8 mouse cellular contexts compared by ENCODE assay signal in genomic region chr13:111771232-111771631, GRCm38 (mm10). TPM values are rescaled to one million over a fixed set of nuclear protein-coding genes. Genes with fewer than 3 reads are reported as not detected.
A peak's percentile ranks its signal among the peaks of the same experiment; 100 is the strongest.
DNase-seq lines count a peak whose midpoint lies in the region; ATAC-seq and TF ChIP-seq lines count a peak whose summit lies in the region.

No protein-coding gene starts in this region.

- H3K9ac ChIP-seq in kidney, embryonic 14.5 days (ENCODE audit: low read depth, low read length) = no peak overlapping the region
- no peak overlapping the region for H3K9ac ChIP-seq in hindbrain, embryonic 11.5 days (ENCODE audit: low read depth, low read length)

- TF ChIP-seq POLR2A in kidney, adult 2 months (IDR thresholded peaks at IDR 0.05; ENCODE audit: low read depth, low read length) = no peak

- WGBS in kidney, adult 2 months = 41% methylated on average over 7 of the region's 7 CpGs
- WGBS in kidney, embryonic 14.5 days = 68% methylated on average over 7 of the region's 7 CpGs
- 65% methylated on average over 7 of the region's 7 CpGs for WGBS in hindbrain, embryonic 11.5 days
- 68% methylated on average over 7 of the region's 7 CpGs for WGBS in midbrain, embryonic 10.5 days

- H3K4me3 ChIP-seq in kidney, adult 2 months (ENCODE audit: insufficient read depth, low read depth, low read length) = no peak overlapping the region
- H3K4me3 ChIP-seq in kidney, embryonic 14.5 days (ENCODE audit: low read length) = no peak overlapping the region
- no peak overlapping the region for H3K4me3 ChIP-seq in hindbrain, embryonic 11.5 days (ENCODE audit: low read depth, low read length)
- H3K4me3 ChIP-seq in midbrain, embryonic 10.5 days = no peak overlapping the region

- peak; percentile 67 for DNase-seq in kidney, adult 2 months
- peak; percentile 59 for DNase-seq in adrenal gland, adult 2 months
- DNase-seq in embryo, embryonic 9.5 days (ENCODE audit: extremely low spot score) = peak; percentile 15
- peak; percentile 58 for DNase-seq in hindbrain, embryonic 11.5 days (ENCODE audit: low spot score)
- DNase-seq in left cerebral cortex, adult 11 months (ENCODE audit: low spot score) = peak; percentile 50
- DNase-seq in midbrain, embryonic 10.5 days (ENCODE audit: low spot score) = peak; percentile 25
- peak; percentile 33 to 51 for DNase-seq in thymus, adult 18-20 months

- H3K4me2 ChIP-seq in kidney, embryonic 14.5 days (replicated peaks; ENCODE audit: low read depth, low read length) = no peak overlapping the region
- H3K4me2 ChIP-seq in hindbrain, embryonic 11.5 days (replicated peaks; ENCODE audit: low read depth, low read length) = no peak overlapping the region

- H3K9me3 ChIP-seq in kidney, embryonic 14.5 days (ENCODE audit: control insufficient read depth, low read length) = no peaks in the 10 kb centered on the region
- no peaks in the 10 kb centered on the region for H3K9me3 ChIP-seq in hindbrain, embryonic 11.5 days (ENCODE audit: control insufficient read depth, low read length)
- no peaks in the 10 kb centered on the region for H3K9me3 ChIP-seq in midbrain, embryonic 10.5 days (replicated peaks)

- H3K27me3 ChIP-seq in kidney, adult 2 months (replicated peaks; ENCODE audit: control insufficient read depth, insufficient read depth, low read length) = no peaks in the 10 kb centered on the region
- H3K27me3 ChIP-seq in kidney, embryonic 14.5 days (ENCODE audit: control insufficient read depth, insufficient read depth, low read length) = no peaks in the 10 kb centered on the region
- no peaks in the 10 kb centered on the region for H3K27me3 ChIP-seq in hindbrain, embryonic 11.5 days (ENCODE audit: control insufficient read depth, insufficient read depth, low read length)
- no peaks in the 10 kb centered on the region for H3K27me3 ChIP-seq in midbrain, embryonic 10.5 days (ENCODE audit: low read depth, poor library complexity, severe bottlenecking)

- peaks cover 8% of the 10 kb centered on the region for H3K36me3 ChIP-seq in kidney, adult 2 months (ENCODE audit: control insufficient read depth, insufficient read depth, low read length)
- H3K36me3 ChIP-seq in kidney, embryonic 14.5 days (ENCODE audit: control insufficient read depth, insufficient read depth, low read length) = peaks cover 85% of the 10 kb centered on the region
- H3K36me3 ChIP-seq in hindbrain, embryonic 11.5 days (ENCODE audit: control insufficient read depth, insufficient read depth, low read length) = no peaks in the 10 kb centered on the region
- H3K36me3 ChIP-seq in midbrain, embryonic 10.5 days = peaks cover 77% of the 10 kb centered on the region

- no peak overlapping the region for H3K27ac ChIP-seq in kidney, adult 2 months (ENCODE audit: insufficient read depth, low read depth, low read length)
- H3K27ac ChIP-seq in kidney, embryonic 14.5 days (ENCODE audit: low read depth, low read length) = no peak overlapping the region
- H3K27ac ChIP-seq in hindbrain, embryonic 11.5 days (ENCODE audit: low read depth, low read length) = no peak overlapping the region
- no peak overlapping the region for H3K27ac ChIP-seq in midbrain, embryonic 10.5 days (replicated peaks)

- peak; percentile 83 for TF ChIP-seq CTCF in kidney, adult 2 months (conservative IDR thresholded peaks at IDR 0.05; ENCODE audit: insufficient read depth, insufficient read length, low read depth, low read length)

- no peaks in the 10 kb centered on the region for H3K4me1 ChIP-seq in kidney, adult 2 months (ENCODE audit: control insufficient read depth, insufficient read depth, low read length)
- H3K4me1 ChIP-seq in kidney, embryonic 14.5 days (ENCODE audit: control insufficient read depth, insufficient read depth, low read length) = no peaks in the 10 kb centered on the region
- H3K4me1 ChIP-seq in hindbrain, embryonic 11.5 days (replicated peaks; ENCODE audit: control insufficient read depth, insufficient read depth, low read length) = no peaks in the 10 kb centered on the region
- H3K4me1 ChIP-seq in midbrain, embryonic 10.5 days = no peaks in the 10 kb centered on the region

- ATAC-seq in kidney, embryonic 14.5 days (ENCODE audit: low FRiP score, low TSS enrichment) = no peak
- ATAC-seq in hindbrain, embryonic 11.5 days (ENCODE audit: low FRiP score) = no peak

RNA-seq across cellular contexts. Expression of gene Map3k1, which starts 37.6 kb away (rescaled TPM):
- polyA plus RNA-seq in kidney, adult 2 months (2012; rRNA removed) = 16.6 and 17.8 TPM in 2 replicates
- 32.9 and 38.4 TPM in 2 replicates for polyA plus RNA-seq in kidney, embryonic 14.5 days (2014; fragmentation: Nextera tagmentation; extraction: Ambion mirVana)
- total RNA-seq in adrenal gland, adult 2 months (2021) = 10 to 100 TPM; 49.1 to 64.9 TPM
- 8.3 and 8.8 TPM in 2 replicates for polyA plus RNA-seq in adrenal gland, adult 2 months (2012; rRNA removed)
- 13.0 and 16.0 TPM in 2 replicates for polyA plus RNA-seq in hindbrain, embryonic 11.5 days (2014; fragmentation: Nextera tagmentation; extraction: Ambion mirVana)
- 10.5 and 10.7 TPM in 2 replicates for polyA plus RNA-seq in midbrain, embryonic 10.5 days (2016; fragmentation: Nextera tagmentation; extraction: Ambion mirVana)

Comparison
In these comparisons a context has a peak if more than half of its experiments do, and no peak if none do; other contexts are left out.
1. DNase-seq: peak in every context shown above with its lines; median percentile 67 in kidney, adult 2 months; 59 in adrenal gland, adult 2 months; 58 in hindbrain, embryonic 11.5 days; 50 in left cerebral cortex, adult 11 months; 42 in thymus, adult 18-20 months; 25 in midbrain, embryonic 10.5 days; 15 in embryo, embryonic 9.5 days.